Mouse (Mus musculus): ENCODE measurements around the gene Acbd4.

Gene Acbd4

DNA sequence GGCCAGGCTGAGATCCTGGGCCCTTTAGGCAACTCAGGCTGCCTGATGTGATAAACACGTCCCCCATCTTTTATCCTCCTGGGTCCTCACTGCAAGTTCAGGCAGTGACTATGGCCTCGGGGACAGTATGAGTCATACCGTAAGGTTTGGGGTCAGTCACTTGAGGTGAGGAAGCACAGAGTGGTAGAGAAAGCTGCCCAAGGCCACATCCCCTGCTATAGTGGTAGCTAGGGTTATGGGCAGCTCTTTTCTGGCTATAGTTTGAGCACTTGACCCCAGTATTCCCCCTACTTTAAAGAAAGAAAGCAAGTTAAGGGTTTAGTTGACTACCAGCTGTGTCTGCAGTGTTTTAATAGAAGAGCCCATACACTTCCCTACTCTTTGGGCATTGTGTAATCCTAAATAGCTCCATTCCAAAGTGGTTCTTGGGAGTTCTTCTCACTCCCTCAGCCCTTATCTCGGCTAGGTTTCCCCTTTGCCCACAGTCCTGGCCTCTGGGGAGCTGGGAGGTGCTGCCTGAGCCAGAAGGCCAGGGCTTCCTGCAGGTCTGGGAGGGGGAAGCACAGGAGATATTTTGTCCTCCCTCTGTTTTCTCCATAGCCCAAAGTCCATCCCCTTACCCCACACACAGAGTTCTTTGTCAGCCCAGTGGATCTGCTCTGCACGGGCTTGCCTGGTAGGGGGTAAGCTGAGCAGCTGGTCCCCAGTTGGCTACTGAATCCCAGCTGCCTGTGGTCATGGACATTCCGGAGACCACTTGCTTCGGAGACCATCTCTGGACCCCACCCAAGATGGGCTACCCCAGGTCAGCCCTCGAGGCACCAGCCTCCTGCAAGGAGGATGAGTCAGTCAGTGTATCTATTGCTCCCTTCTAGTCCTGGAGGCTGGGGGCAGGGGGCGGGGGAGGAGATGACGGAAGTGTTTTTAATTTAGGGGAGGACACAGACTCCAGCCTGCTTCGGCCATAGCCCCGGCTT lies 43.1 kb downstream of the Acbd4 start:
- DNase-seq: no peak

- no peak for DNase-seq
Measured at GRCm38 (mm10) chr11:103146386-103146785, 44.9 kb downstream of the Acbd4 start.

- DNase-seq: peak; percentile 71 to 87
Measured at GRCm38 (mm10) chr11:103147766-103148165, 46.3 kb downstream of the Acbd4 start.

DNA sequence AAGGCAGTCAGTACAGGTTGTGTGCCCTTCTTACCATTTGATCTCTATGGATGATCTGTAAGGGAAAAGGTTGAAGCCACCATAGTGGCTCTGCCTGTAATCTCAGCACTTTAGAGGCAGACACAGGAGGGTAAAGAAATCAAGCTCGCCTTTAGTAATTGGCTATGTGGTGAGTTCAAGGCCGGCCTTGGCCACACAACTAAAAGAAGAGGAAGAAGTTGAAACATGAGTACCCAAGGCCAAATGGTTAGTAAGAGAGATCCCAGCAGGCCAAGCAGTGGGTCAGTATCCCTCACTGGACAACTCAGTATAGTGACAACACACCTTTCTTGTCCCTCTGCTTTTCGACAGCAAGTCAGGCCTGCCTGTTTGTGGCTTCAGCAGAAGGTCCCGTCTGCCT lies 48.3 kb downstream of the Acbd4 start:
- no peak for DNase-seq

DNA sequence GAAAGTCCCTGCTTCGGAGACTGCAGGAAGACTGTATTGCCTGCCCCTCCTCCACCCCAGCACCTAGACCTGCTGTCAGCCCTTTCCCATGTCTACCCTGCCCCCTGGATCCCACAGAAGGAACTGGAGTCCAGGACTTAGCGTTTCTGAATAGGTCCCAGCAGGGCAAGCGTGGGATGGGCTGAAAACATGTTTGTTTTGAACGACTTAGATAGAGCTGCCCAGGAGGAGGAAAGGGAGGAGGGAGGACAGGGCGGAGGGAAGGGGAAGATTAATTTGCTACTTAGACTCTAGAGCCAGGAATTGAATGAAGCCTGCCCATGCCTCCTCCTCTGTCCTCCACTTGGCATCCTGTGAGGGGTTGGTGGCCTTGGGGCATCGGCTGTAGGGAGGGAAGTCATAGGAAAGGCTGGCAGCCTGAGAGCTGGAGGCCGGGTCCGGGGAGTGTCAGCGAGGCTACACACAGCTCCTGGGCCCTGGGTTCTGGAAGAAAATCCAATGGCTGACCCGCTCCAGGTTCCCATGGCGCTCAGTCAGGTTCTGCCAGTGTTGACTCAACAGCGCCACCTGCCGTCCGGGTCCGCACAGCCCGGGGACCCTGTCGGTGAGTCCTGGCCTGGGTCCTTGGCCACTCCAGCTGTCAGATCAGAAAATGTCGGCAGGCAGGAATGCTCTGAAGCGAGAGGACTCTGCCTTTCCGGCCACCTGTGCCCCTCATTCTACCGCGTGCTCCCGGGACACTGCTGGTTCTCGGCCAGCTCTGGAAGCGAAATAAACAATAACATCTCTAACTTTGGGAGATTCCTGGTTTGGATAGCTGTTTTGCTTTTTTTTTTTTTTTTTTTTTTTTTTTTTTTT lies 57.4 kb downstream of the Acbd4 start:
- DNase-seq: peak; percentile 94 to 97

- no peak for DNase-seq
Measured at GRCm38 (mm10) chr11:103160738-103161137, 59.3 kb downstream of the Acbd4 start.

DNA sequence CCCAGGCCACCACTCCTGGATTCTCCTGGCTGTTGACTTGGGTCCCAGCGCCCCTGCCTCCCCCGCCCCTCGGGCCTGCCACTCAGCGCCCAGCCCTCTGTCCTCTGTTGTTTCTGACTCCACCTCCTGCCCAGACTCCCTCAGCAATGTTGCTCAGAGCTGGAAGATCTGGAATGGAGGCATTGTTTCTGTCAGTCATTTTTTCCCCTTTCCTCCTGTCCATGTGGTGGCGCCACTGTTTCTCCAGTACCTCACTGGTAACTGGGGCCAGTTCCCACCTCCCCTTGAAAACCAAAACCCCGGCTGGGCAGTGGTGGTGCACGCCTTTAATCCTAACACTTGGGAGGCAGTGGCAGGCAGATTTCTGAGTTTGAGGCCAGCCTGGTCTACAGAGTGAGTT lies 60.0 kb downstream of the Acbd4 start:
- DNase-seq: no peak

Data from kidney, adult 8-10 months (tissue).